Mouse (Mus musculus): Measurements from ENCODE around the gene Creb1. TPM values are rescaled to one million over a fixed set of nuclear protein-coding genes. Genes with fewer than 3 reads are reported as not detected.
"Not testable (repeated sequence)": the region's sequence is repeated elsewhere in the genome, so short reads cannot be mapped to it uniquely, and the experiment has no call there.

Gene Creb1
- total RNA-seq, 2 experiments from 2014 or later: 14.7 to 17.6 TPM

DNA sequence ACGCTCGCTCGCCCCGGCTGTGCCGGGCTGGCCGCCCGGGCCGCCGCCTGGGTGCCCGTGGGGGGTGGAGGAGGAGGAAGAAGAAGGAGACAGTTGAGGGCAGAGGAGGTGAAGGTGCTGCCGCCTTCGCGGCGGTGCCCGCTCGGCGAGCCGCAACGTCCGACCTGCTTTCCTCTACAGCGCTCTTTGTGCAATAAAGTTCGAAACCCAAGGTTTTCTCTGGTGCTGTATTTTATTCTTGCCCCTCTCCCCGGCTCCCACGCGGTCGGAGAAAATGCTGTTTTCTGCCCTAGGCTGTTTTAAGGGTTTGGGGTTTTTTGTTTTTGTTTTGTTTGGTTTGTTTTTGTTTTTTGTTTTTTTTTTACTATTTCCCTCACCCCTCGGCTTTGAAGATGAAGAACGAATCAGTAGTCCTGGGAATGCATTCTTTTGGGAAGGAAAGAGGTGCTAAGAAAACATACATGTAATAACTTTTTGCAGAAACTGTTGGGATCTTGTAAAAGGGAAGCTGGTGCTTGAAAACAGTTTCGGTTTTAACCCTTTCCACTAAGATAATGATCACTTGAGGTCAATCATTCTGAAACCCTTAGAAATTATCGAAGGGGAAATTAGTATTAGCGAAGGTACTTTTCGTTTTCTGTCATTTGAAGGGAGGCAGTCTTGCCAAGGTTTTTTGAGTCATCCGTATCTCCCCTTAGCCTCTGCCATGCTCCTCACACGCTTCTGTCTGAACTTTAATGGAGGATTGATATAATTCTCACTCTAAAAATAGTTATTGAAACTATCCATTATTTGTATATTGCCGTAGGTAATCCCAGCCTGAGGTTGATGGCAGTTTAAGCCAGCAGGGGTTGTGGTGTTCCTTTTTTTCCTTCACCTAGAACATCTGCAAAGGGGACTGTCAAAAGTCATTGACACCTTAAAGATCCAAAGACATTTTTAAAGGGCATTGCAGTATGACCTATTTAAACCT, 1.3 kb downstream of the Creb1 start:
- peak; percentile 29 to 43 for DNase-seq
- intact Hi-C loops (cut with DNase I): loop anchor here (5.0 to 10.0 kb wide), 2 partner anchors 84 to 151 kb away; partner anchors contain the start of gene Mettl21a

DNA sequence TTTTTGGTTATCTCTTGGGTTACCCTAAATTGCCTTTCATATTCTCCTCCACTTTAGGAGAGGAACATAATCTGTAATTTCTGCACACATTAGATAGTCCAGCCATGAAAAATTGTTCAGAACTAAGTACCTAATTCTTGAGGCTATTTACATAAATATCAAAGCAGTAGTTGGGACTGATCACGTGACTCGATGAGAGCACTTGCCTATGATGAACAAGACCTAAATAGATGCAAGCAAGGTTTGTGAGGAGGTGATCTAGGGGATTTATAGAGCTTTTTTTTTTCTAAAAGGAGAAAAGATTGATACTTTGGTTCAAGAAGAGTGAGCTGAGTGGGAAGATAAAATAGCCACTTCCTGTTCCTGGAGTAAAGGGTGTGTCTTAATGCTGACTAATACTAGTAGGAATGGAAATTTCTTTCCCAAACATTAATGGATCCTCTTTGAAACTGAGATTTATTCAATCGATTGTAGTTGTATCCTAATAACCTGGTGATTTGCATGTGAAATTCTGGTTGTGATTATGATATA, 6.5 kb downstream of the Creb1 start:
- intact Hi-C loops (cut with DNase I): loop anchor here (10.0 kb wide), 1 partner anchor 146 kb away; no protein-coding TSS in a partner anchor
- no peak for DNase-seq

DNA sequence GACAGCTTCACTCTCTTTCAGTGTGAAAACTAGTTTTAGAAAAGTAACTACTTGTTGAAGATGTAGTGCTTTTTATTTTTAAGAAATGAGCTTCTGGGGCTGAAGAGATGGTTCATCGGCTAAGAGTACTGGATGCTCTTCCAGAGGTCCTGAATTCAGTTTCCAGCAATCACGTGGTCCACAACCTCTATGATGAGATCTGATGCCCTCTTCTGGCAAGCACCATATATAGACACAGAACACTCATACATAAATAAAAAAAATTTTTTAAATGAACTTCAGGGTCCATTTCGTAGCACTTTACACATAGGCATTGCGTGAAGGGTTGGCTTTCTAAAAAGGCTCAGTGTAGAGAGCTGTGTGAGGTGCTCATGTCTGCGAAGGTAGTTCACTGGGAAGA, 11.3 kb downstream of the Creb1 start:
- DNase-seq: no peak
- intact Hi-C loops (cut with DNase I): no loop called here

DNA sequence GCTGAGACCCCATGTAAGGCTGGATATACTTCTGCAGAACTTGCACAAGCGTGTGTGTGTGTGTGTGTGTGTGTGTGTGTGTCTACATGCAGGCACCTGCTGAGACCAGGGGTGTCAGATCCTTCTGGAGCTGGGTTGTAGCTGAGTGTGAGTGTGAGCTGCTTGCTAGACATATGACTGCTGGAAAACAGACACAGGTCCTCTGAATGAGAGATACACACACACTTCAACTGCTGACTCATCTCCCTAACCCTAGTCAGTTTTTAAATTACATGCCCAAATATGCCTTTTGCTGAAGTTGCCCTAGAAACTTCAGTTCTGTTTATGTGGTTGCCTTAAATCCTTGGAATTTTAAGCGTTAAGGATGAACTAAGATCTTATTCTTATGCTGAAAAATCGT, 13.6 kb downstream of the Creb1 start:
- intact Hi-C loops (cut with DNase I): no loop called here
- no peak for DNase-seq

DNA sequence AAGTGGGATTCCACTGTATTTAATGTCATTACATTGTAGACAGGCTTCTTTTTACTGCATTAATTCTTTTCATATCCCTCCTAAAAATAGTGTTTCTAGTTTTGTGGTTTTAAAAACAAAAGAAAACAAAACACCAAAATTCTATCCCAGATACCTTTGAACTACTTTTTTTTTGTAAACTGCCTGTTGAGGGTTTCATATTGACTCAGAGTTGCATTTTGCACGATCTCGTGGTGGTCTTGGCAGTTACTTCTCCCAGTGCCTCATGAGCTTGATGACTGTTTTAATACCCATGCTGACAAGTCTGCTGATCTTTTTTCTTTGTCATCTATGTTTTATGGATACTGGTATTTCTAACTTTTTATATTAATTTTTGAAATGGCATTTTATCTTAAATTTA, 16.9 kb downstream of the Creb1 start:
- intact Hi-C loops (cut with DNase I): no loop called here
- no peak for DNase-seq

DNA sequence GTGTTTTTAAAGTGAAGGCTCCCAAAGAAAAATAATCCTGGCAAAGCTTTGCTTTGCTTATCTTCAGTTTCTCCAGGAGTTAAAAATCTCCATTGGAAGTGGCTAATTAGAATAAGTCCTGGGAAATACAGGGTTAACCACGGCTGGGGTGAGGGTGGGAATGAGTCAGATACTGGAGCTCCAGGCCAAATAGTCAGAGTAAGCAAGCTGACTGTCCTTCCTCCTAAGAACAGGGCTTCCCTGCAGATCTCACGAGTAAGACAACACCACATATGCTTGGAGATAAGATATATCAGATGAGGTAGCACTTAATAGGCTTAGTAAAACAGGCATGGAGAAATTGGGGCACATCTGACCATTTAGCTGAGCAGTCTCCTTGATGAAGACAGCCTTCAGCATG, 19.5 kb downstream of the Creb1 start:
- DNase-seq: no peak
- intact Hi-C loops (cut with DNase I): no loop called here

DNA sequence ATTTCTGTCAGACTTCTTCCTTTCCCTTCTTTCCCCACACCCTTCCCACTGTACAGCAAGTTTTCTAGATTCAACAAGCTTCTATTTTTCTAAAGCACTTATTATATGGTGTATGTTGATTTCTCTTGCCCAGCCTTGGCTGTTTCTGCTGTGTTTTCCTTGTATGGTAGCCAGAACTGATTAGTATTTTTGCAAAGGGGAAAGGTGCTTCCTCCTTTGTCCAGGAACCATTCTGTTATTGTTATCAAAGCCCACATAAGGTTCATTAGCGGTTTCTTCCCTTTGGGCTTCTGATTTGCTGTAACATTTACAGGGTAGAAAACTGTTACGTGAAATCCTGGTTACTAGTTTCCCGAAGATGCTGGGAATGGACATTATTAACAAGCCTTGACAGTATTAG, 27.7 kb downstream of the Creb1 start:
- DNase-seq: no peak
- intact Hi-C loops (cut with DNase I): no loop called here

DNA sequence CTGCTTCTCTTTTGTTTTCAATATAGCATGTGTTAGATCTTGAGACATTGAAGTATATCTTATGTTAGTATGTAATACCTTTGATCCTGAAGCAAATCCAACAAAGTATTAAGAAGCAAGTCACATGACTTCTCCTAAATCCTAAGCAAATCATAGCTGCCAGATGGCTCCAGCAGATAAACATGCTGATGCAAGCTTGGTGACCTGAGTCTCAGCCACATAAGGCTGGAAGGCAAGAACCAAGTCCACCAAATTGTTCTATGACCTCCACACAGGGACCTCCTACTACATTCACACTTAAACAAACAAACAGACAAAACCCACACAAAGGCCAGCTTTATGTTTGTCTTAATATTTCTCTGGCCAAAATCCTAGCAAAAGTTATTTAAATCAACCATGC, 35.8 kb downstream of the Creb1 start:
- intact Hi-C loops (cut with DNase I): no loop called here
- DNase-seq: no peak

DNA sequence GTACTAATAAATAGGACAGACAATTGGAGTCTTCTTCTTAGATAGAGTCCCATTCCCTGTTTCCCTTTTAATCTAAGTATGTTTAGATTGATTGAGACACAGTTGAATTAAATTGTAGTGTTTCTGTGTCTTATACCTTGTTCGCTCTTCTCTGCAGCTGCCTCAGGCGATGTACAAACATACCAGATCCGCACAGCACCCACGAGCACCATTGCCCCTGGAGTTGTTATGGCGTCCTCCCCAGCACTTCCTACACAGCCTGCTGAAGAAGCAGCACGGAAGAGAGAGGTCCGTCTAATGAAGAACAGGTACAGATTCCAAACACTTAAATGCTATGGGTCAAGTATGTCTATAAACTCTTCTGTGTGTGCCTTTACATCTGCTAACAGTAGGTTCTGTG, 43.6 kb downstream of the Creb1 start:
- intact Hi-C loops (cut with DNase I): no loop called here
- no peak for DNase-seq

DNA sequence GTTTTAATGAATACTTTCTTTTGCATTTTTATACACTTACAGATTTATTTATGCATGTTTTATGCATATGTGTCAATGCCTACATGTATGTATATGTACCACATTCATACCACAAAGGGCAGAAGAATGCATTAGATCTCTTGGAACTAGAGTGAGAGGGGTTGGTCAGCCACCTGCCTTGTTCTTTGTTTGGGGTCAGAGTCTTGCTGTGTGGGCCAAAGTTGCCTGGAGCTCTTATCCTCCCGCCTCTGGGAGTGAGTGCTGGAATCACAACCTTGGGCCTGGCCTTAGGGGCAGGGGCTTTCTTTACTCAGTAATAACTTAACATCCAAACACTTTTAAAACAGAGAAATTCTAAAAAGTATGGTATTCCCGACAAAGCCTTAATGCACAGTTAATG, 44.3 kb downstream of the Creb1 start:
- DNase-seq: no peak

DNA sequence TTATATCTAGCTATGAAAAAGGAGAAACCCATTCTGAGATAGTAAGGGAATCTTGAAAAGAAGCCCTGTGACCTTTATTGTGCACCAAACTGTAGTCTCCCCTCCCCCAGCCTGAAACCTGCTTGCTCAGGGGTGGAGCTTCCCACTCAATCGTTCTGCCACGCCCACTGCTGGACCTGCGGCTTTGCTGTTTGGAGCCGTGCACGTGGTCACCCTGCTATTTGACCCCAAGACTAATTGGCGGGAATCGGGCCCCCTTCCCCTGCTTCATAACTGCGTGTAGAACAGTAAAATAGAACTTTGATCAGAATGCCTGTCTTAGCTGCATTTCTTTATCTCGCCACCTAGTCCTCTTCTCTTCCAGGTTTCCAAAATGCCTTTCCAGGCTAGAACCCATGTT, 45.5 kb downstream of the Creb1 start:
- DNase-seq; intact Hi-C loops (cut with DNase I): not testable (repeated sequence)

More for the DNA sequence above, 44.3 kb downstream of the Creb1 start:
- intact Hi-C loops (cut with DNase I): no loop called here

DNA sequence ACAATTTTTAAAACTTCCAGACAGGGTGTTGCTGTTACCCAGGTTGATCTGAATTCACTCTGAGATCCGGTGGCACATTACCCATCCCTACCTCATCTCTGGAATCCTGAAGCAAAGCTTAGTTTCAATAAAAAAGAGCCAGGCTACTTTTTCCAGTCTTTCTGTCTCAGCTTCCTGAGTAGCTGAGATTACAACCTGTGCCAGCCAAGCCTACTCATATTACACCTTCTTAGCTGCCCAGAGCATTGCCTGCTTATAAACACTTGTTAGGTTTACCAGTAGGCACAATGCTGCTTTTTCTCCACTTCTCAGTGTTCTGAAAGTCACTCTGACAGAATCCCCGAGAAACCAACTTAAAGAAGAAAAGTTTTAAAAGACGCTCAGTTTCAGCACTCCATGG, 46.4 kb downstream of the Creb1 start:
- no peak for DNase-seq
- intact Hi-C loops (cut with DNase I): no loop called here

DNA sequence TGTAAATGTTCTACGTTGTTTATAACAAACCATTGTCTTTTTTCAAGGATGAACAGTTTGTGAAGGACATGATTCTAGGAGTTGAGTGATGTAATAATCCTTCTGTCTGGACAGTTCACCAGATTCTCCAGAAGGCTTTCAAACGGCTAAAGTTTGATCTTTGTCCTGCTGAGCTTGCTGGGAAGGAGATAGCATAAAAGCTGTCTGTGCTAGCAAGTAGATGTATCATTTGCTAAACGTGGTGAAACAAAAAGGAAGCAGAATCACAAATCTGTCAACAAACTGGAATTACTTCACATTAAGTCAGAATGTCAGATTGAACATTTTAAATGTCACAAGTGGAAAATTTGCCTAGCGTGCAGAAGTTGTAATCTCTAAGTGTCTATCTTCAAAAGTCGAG, 66.5 kb downstream of the Creb1 start:
- intact Hi-C loops (cut with DNase I): no loop called here
- no peak for DNase-seq

DNA sequence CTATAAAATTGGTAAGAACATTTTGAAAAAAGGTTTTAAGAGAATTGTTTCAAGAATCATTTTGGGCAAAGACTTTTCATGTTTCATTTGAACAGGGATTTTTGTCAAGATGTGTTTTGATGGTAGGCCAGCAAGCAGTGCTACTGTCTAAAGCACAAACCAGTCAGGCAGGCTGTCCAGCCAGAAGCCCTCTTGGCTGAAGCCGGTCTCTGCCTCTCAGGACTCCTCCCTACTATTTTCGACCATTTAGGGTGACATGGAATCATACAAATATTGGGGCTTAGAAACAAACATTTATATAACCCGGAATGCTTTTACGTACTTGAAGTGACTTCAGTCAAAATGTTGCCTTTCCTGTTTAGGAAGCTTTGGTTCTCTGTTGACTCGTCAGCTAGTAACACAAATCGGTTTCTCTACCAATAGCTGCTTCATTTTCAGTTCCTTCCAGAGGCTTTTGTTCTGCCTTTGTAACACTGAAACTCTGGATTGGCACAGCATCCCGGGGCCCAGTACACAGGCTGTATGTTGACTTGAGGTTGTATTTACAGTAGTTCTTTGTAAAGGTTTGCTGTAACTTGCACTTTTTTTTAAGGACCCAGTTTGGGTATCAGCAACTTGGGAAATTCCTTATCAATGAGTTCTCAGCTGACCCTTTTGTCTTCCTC, 68.1 kb downstream of the Creb1 start:
- DNase-seq: no peak
- intact Hi-C loops (cut with DNase I): no loop called here

DNA sequence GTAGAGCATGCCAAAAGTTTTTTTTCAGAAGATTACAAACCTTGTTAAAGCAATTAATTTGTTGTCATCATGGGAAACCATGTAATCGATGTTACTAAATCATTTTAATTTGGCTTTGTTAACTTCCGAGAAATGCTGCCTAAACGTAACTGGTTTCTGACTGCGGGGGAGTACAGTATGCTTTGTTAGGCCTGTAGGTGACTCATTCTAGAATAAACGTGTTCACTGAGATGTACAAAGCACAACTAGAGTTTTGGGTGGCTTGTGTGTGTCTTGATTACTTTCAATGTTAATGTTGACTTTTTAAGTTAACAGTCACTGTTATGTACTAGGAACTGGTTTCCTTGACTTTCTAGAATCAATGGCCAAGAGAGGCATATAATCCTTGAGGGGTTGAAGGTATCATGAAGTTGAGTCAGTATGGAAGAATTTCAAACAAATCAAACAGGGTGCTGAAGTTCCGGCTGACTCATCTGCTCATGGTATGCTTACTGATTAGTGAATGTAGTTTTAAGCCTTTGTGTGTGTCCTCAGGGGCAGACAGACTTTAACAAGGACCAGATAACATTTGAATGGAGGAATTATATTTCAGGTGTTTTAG, 68.9 kb downstream of the Creb1 start:
- intact Hi-C loops (cut with DNase I): no loop called here
- DNase-seq: no peak

DNA sequence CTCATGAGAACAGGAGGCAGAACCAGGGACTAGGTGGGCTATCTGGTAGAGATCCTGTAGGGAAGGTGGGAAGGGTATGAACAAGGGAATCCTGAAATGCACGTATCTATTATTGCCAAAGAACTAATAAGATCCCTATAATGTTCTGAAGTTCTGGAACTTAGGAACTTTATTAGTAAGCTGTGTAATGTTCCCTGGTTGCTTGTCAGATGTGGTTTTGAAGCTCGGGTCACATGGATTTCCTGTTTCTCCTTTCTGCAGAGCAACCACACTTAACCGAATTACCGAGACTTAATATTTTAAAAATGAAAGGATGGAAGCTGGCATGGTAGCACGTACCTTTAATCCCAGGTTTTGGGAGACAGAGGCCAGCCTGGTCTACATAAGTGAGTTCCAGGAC, 70.9 kb downstream of the Creb1 start:
- DNase-seq: no peak
- intact Hi-C loops (cut with DNase I): no loop called here

DNA sequence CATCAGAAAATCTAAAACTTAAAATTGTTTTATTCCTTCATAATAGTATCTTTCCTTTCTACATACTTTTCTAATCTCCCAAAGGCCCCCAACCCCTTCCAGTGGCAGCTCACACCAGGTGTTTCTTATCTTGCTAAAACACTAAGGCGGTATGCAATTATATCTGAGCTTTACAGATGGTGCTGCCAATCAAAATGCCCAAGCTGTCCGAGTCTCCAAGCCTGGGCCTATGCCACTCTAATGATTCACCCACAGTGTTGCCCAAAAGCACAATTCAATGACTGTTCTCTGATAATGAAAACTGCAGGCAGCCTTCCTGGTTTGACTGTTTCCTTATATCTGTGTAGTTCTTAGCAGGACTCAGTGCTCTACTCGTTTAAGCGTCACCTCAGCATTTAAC, 76.7 kb downstream of the Creb1 start:
- no peak for DNase-seq

DNA sequence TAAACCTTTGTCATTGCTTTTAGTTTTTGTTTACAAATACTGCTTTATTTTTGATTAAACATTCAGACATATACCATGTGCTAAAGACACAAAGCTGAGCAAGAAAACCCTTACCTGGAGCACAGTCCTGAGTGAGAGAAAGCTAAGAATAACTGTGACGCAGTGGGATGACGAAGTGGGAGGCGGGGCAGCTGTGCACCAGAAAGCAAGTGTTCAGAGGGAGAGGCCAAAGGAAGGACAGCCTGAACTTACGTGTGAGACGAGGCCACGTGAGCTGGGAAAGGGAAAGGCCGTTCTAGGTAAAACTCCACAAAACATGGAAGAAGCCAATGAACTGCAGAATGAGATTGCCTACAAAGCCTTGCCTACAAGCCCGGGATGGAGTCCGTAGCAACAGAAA, 77.5 kb downstream of the Creb1 start:
- DNase-seq: no peak
- intact Hi-C loops (cut with DNase I): no loop called here

More for the DNA sequence above, 76.7 kb downstream of the Creb1 start:
- intact Hi-C loops (cut with DNase I): no loop called here

DNA sequence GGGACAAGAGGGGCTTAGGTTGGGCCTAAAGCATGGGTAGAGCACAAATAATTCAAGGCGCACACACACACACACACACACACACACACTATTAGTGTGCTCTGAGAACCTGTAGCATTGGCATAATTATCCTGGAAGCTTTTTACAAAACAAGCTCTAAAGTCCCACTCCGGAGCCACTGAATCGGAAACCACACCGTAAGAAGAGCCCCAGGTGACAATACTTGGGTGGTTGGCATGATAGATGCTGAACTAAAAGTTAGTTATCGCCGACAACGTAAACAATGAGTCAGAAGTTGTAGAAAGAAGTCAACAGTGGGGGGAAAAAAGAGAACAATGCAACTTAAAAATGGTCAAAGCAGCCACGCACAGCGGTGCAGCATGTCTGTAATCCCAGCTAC, 81.9 kb downstream of the Creb1 start:
- DNase-seq: no peak
- intact Hi-C loops (cut with DNase I): no loop called here

DNA sequence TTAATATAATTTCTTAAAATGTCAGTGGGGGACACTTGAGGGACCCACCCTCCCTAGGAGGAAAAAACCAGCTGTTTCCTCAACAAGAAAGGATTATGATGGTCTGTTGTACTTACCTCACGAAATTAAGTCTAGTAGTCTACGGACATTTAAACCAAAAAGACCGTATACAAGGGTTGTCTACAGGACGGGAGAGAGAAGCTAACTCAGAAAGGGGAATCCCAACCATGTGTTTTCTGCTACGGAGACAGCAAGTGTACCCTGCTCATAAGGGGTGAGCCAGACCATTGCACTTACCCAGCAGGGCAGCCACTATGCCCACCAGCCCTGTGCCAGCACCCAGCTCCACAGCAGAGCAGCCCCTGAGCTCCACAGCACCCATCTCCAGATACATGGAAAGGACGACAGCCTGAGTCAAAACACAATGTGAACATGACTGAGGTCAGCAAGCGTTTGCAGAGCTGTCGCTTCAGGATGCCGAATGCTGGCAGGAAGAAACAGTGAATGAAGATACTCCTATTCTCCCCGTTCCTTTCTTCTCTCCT, 82.4 kb downstream of the Creb1 start:
- DNase-seq: no peak
- intact Hi-C loops (cut with DNase I): loop anchor here (5.0 kb wide), 3 partner anchors 77 to 92 kb away; partner anchors contain the start of genes Ccnyl1 and Creb1
